Mouse (Mus musculus): ENCODE results near the gene Hook2. TPM values are rescaled to one million over a fixed set of nuclear protein-coding genes. Genes with fewer than 3 reads are reported as not detected.

Gene Hook2
- polyA plus RNA-seq, 1 experiment: 7.0 TPM

DNA sequence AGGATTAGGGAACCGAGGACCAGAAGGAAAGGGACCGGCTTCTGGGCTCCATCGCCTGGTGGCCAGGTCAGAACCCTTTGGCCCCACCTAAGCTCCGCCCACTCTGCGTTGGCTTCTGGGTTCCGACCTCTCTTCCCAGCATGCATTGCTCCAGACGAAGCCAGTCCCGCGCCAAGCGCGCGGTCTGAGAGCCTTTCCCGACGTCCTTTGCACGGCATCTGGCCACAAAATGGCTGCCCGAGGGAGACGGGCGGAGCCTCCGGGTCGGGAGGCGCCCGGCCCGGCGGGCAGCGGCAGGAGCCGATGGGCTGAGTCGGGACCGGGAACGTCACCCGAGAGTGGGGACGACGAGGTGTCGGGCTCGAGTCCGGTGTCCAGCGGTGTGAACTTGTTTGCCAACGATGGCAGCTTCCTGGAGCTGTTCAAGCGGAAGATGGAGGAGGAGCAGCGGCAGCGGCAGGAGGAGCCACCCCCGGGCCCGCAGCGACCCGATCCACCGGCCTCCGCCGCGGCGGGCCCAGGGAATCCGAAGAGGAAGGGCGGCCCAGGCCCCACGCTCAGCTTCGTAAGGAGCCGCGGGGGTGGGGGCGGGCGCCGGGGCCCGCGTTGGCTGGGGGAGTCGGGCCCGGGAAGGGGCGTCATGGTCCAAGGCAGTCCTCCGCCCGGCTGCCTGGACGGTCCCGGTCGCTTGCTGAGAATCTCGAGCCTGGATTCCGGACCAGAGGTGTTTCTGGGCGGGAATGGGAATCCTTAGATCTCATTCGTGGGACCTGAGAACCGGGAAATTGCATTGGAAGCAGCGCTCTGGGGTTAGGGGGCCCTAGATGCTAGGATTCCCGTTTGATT, 36.5 kb downstream of the Hook2 start, which contains the start of gene Trir:
Gene Trir, plus strand, starts transcription at position 154 of the 846 bp plus-strand sequence.
- no peaks in the 10 kb centered on the region for H3K27me3 ChIP-seq (ENCODE audit: control insufficient read depth, insufficient read depth, insufficient read length)
- peak within 1 kb of the TSS; percentile 84 for H3ac ChIP-seq (ENCODE audit: control insufficient read depth, insufficient read length, low read depth)
- H3K36me3 ChIP-seq (ENCODE audit: control insufficient read depth, insufficient read depth): peaks cover 43% of the 10 kb centered on the region
- peak; percentile 91 for TF ChIP-seq MAX (IDR thresholded peaks at IDR 0.05)
- no peak for TF ChIP-seq CTCF (IDR thresholded peaks at IDR 0.05; ENCODE audit: control insufficient read depth, insufficient read depth, insufficient read length)
- no peak for TF ChIP-seq MYOD1 (IDR thresholded peaks at IDR 0.05; ENCODE audit: control insufficient read depth, insufficient read length, low read depth)
- H3K4me3 ChIP-seq (ENCODE audit: insufficient read depth, poor library complexity, severe bottlenecking): peak within 1 kb of the TSS; percentile 98
- peaks cover 70% of the 10 kb centered on the region for H3K79me3 ChIP-seq (ENCODE audit: low read depth)
- peaks cover 85% of the 10 kb centered on the region for H3K79me2 ChIP-seq (ENCODE audit: control insufficient read depth, insufficient read depth)

DNA sequence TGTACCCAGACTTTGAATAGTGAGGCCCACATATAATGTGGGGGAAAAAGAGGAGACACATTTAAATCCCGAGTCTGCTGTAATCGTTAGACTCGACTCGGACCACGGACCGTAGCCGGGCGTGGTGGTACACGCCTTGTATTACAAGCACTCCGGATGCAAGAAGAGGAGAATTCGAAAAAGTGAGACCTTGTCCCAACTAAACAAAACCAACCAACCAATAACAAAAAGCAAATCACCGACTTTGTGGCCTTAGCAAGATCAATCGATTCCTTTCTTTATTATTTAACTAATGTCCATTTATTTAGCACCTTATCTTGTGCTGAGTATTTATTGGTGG, 37.1 kb downstream of the Hook2 start:
- Histone ChIP-seq H3ac (ENCODE audit: control insufficient read depth, insufficient read length, low read depth) (peak overlapping the region; percentile 84), H3K36me3 (ENCODE audit: control insufficient read depth, insufficient read depth) (peaks cover 44% of the 10 kb centered on the region), H3K4me3 (ENCODE audit: insufficient read depth, poor library complexity, severe bottlenecking) (peak overlapping the region; percentile 98), H3K79me3 (ENCODE audit: low read depth) (peaks cover 67% of the 10 kb centered on the region), H3K79me2 (ENCODE audit: control insufficient read depth, insufficient read depth) (peaks cover 85% of the 10 kb centered on the region), H3K27me3 (ENCODE audit: control insufficient read depth, insufficient read depth, insufficient read length) (no peaks in the 10 kb centered on the region)
- TF ChIP-seq CEBPB (IDR thresholded peaks at IDR 0.05; ENCODE audit: low read depth) (no peak), CTCF (IDR thresholded peaks at IDR 0.05; ENCODE audit: control insufficient read depth, insufficient read depth, insufficient read length) (no peak), FOSL1 (IDR thresholded peaks at IDR 0.05; ENCODE audit: insufficient read depth, low read length, poor library complexity, severe bottlenecking) (no peak), MAX (IDR thresholded peaks at IDR 0.05) (no peak), MYOD1 (IDR thresholded peaks at IDR 0.05; ENCODE audit: control insufficient read depth, insufficient read length, low read depth) (no peak), MYOG (IDR thresholded peaks at IDR 0.05; ENCODE audit: control insufficient read depth, extremely low read depth, insufficient read length) (no peak), USF1 (IDR thresholded peaks at IDR 0.05; ENCODE audit: low read depth) (no peak)

DNA sequence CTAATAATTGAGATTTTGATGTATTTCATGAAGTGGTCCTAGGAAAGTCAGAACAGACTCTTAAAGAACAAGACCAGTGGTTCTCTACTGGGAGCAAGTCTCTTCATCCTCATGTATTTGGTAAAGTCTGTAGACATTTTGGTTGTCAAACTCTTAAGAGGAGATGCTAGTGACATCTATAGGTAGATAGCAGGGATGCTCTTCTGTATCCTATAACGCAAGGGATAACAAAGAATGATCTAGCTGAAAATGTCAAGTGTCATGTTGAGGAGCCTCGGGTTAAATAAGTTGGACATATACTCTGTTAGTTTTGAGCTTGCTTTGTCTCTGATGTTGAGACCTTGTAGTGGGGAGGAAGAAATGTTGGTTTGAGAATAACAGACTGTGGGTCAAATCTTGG, 37.5 kb downstream of the Hook2 start:
- peaks cover 67% of the 10 kb centered on the region for H3K79me3 ChIP-seq (ENCODE audit: low read depth)
- peaks cover 45% of the 10 kb centered on the region for H3K36me3 ChIP-seq (ENCODE audit: control insufficient read depth, insufficient read depth)
- peaks cover 85% of the 10 kb centered on the region for H3K79me2 ChIP-seq (ENCODE audit: control insufficient read depth, insufficient read depth)
- H3K27me3 ChIP-seq (ENCODE audit: control insufficient read depth, insufficient read depth, insufficient read length): no peaks in the 10 kb centered on the region
- H3K4me3 ChIP-seq (ENCODE audit: insufficient read depth, poor library complexity, severe bottlenecking): peak overlapping the region; percentile 98
- H3ac ChIP-seq (ENCODE audit: control insufficient read depth, insufficient read length, low read depth): peak overlapping the region; percentile 37
- TF ChIP-seq USF1 (IDR thresholded peaks at IDR 0.05; ENCODE audit: low read depth): no peak
- TF ChIP-seq CTCF (IDR thresholded peaks at IDR 0.05; ENCODE audit: control insufficient read depth, insufficient read depth, insufficient read length): no peak
- no peak for TF ChIP-seq MAX (IDR thresholded peaks at IDR 0.05)
- TF ChIP-seq CEBPB (IDR thresholded peaks at IDR 0.05; ENCODE audit: low read depth): no peak
- no peak for TF ChIP-seq MYOG (IDR thresholded peaks at IDR 0.05; ENCODE audit: control insufficient read depth, extremely low read depth, insufficient read length)
- no peak for TF ChIP-seq FOSL1 (IDR thresholded peaks at IDR 0.05; ENCODE audit: insufficient read depth, low read length, poor library complexity, severe bottlenecking)

DNA sequence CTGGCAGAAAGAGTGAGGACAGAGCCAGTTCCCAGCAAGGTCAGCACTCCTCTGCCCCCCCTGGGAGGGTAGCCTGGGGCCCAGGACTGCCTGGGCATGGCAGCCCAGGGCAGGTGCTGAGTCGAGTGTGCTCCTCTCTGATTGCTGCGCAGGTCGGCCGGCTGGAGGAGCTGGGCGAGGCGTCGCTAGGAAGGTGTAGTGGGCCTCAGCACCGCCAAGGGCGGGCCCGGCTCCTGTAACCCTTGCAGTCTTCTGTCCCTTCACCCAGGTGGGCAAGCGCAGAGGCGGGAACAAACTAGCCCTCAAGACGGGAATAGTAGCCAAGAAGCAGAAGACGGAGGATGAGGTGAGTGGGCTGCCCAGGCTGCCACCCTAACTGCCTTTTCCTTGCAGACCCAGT, 38.9 kb downstream of the Hook2 start:
- Histone ChIP-seq H3K36me3 (ENCODE audit: control insufficient read depth, insufficient read depth) (peaks cover 52% of the 10 kb centered on the region), H3K27me3 (ENCODE audit: control insufficient read depth, insufficient read depth, insufficient read length) (no peaks in the 10 kb centered on the region), H3K4me3 (ENCODE audit: insufficient read depth, poor library complexity, severe bottlenecking) (no peak overlapping the region), H3K79me2 (ENCODE audit: control insufficient read depth, insufficient read depth) (peaks cover 81% of the 10 kb centered on the region), H3ac (ENCODE audit: control insufficient read depth, insufficient read length, low read depth) (no peak overlapping the region), H3K79me3 (ENCODE audit: low read depth) (peaks cover 64% of the 10 kb centered on the region)
- TF ChIP-seq FOSL1 (IDR thresholded peaks at IDR 0.05; ENCODE audit: insufficient read depth, low read length, poor library complexity, severe bottlenecking): no peak
- TF ChIP-seq MYOD1 (IDR thresholded peaks at IDR 0.05; ENCODE audit: control insufficient read depth, insufficient read length, low read depth): no peak
- no peak for TF ChIP-seq CEBPB (IDR thresholded peaks at IDR 0.05; ENCODE audit: low read depth)
- TF ChIP-seq USF1 (IDR thresholded peaks at IDR 0.05; ENCODE audit: low read depth): no peak
- TF ChIP-seq CTCF (IDR thresholded peaks at IDR 0.05; ENCODE audit: control insufficient read depth, insufficient read depth, insufficient read length): no peak
- TF ChIP-seq MYOG (IDR thresholded peaks at IDR 0.05; ENCODE audit: control insufficient read depth, extremely low read depth, insufficient read length): no peak
- TF ChIP-seq MAX (IDR thresholded peaks at IDR 0.05): no peak

DNA sequence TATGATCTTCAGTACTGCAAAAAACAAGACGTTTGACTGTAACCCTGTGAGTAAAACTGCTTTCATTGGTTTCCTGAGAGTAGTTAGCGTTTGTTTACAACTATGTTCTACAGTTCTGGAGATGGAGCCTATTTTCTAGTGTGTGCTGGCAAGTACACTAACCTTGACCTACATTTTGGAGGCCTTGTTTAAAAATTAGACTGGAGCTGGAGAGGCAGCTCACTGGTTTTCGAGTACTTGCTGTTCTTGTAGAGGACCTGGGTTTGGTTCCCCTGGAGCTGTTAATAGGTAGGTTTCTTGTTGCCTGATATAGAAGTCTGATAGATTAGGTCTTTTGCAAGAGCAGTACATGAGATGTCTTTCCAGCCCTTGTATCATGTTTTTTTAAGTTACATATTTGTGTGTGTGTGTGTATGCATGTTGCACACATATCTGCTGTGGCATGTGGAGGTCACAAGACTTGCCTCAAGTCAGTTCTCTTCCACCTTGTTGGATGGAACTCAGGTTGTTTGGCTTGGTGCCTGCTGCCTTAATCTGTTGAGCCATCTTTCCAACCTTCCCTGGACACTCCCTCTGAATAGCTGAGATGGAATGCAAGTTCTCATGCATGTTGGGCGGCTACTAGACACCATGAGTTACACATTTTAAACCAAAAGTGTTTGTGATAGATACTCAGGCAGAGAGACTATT, 42.4 kb downstream of the Hook2 start:
- no peak overlapping the region for H3K4me3 ChIP-seq (ENCODE audit: insufficient read depth, poor library complexity, severe bottlenecking)
- H3K79me3 ChIP-seq (ENCODE audit: low read depth): peaks cover 54% of the 10 kb centered on the region
- TF ChIP-seq FOSL1 (IDR thresholded peaks at IDR 0.05; ENCODE audit: insufficient read depth, low read length, poor library complexity, severe bottlenecking) (no peak), MAX (IDR thresholded peaks at IDR 0.05) (no peak), USF1 (IDR thresholded peaks at IDR 0.05; ENCODE audit: low read depth) (no peak), MYOG (IDR thresholded peaks at IDR 0.05; ENCODE audit: control insufficient read depth, extremely low read depth, insufficient read length) (no peak)
- peaks cover 80% of the 10 kb centered on the region for H3K79me2 ChIP-seq (ENCODE audit: control insufficient read depth, insufficient read depth)
- peaks cover 52% of the 10 kb centered on the region for H3K36me3 ChIP-seq (ENCODE audit: control insufficient read depth, insufficient read depth)
- H3ac ChIP-seq (ENCODE audit: control insufficient read depth, insufficient read length, low read depth): no peak overlapping the region
- no peaks in the 10 kb centered on the region for H3K27me3 ChIP-seq (ENCODE audit: control insufficient read depth, insufficient read depth, insufficient read length)

All from C2C12 (cell line).